Mouse (Mus musculus): ENCODE measurements at regions not wholly inside any gene's neighbourhood (a gene's known extent, or its start where the extent isn't known, plus 50 kb on each side); places are given as distances from the start of the nearest gene placed in this dataset.

- TF ChIP-seq POLR2A (IDR thresholded peaks at IDR 0.05; ENCODE audit: low read depth, low read length) = no peak
- no peak for TF ChIP-seq CTCF (IDR thresholded peaks at IDR 0.05; ENCODE audit: borderline replicate concordance, insufficient read depth, low read length)
- peaks cover 2% of the 10 kb centered on the region; the same call in 1 of the 2 replicates for H3K4me1 ChIP-seq (ENCODE audit: control insufficient read depth, insufficient read depth, low read length)
- H3K27ac ChIP-seq (ENCODE audit: insufficient read depth, low read length) = no peak overlapping the region
- H3K4me3 ChIP-seq (ENCODE audit: insufficient read depth, low read length) = no peak overlapping the region
These were observed 75.6 kb downstream of the Kctd12 start for GRCm38 (mm10) chr14:102906826-102907225.

DNA sequence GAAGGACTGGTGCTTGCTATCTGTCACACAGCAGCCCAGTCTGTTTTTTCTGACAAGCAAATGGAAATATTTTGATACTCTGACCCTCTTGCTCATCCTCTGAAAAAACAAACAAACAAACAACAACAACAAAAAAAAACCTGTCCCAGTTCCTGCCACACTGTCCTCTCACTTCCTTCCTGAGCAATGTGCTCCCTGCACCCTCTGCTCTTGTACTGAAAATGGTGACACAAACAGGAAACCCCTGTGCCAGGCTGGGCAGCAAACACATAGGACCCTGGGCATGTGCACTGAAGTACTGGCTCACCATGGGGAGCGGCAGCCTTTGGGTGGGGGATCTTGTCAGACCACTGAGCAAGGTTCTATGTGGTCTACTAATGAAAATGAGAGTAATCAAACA lies 76.2 kb downstream of the Kctd12 start:
- Histone ChIP-seq H3K4me3 (ENCODE audit: insufficient read depth, low read length) (no peak overlapping the region), H3K27ac (ENCODE audit: insufficient read depth, low read length) (no peak overlapping the region), H3K4me1 (ENCODE audit: control insufficient read depth, insufficient read depth, low read length) (peaks cover 2% of the 10 kb centered on the region; the same call in 1 of the 2 replicates)
- TF ChIP-seq POLR2A (IDR thresholded peaks at IDR 0.05; ENCODE audit: low read depth, low read length) (no peak), CTCF (IDR thresholded peaks at IDR 0.05; ENCODE audit: borderline replicate concordance, insufficient read depth, low read length) (no peak)

DNA sequence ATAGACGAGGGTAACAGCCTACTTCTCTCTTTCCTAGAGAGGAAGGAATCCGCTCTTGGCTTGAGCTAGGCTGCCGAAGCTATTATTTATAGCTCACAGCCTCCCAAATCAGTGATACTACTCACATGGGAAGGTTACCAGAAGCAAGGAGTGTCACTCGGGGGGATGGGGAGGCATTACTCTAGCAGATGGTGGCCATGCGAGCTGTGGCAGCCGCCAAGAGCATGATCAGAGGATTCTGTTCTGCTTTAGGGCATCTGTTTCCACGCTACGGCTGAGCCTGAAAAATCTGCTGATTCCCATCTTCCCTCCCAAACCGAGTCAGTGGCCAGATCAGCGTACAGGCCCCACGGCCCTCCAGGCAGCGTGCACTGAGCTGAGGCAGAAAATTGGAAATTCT lies 79.5 kb downstream of the Kctd12 start:
- no peak overlapping the region for H3K4me3 ChIP-seq (ENCODE audit: insufficient read depth, low read length)
- TF ChIP-seq CTCF (IDR thresholded peaks at IDR 0.05; ENCODE audit: borderline replicate concordance, insufficient read depth, low read length) (no peak), POLR2A (IDR thresholded peaks at IDR 0.05; ENCODE audit: low read depth, low read length) (no peak)
- no peak overlapping the region for H3K27ac ChIP-seq (ENCODE audit: insufficient read depth, low read length)
- H3K4me1 ChIP-seq (ENCODE audit: control insufficient read depth, insufficient read depth, low read length) = peaks cover 2% of the 10 kb centered on the region; the same call in 1 of the 2 replicates

GRCm38 (mm10) chr14:102902236-102902635 lies 80.2 kb downstream of the Kctd12 start:
- no peak overlapping the region for H3K27ac ChIP-seq (ENCODE audit: insufficient read depth, low read length)
- TF ChIP-seq POLR2A (IDR thresholded peaks at IDR 0.05; ENCODE audit: low read depth, low read length) (no peak), CTCF (IDR thresholded peaks at IDR 0.05; ENCODE audit: borderline replicate concordance, insufficient read depth, low read length) (no peak)
- H3K4me3 ChIP-seq (ENCODE audit: insufficient read depth, low read length) = no peak overlapping the region
- peaks cover 2% of the 10 kb centered on the region; the same call in 1 of the 2 replicates for H3K4me1 ChIP-seq (ENCODE audit: control insufficient read depth, insufficient read depth, low read length)

DNA sequence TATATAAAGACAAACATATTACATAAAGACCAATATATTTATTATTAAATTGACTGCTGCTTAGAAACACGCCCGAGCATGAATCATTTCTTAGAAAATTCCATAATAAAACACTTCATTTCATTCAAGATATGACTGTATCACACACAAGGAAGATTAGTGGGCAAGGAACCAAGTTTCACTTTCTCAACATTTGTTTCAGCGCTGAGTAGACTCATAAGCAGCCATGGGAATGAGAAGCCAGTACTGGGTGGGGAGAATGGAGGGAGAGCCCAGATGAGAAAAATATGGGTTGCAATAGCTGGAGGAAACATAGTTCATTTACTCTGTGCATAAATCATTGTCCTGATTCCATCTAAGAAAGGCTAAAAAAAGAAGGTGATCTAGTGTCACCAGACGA lies 84.0 kb downstream of the Kctd12 start:
- peaks cover 6% of the 10 kb centered on the region for H3K4me1 ChIP-seq (ENCODE audit: control insufficient read depth, insufficient read depth, low read length)
- no peak overlapping the region for H3K27ac ChIP-seq (ENCODE audit: insufficient read depth, low read length)
- TF ChIP-seq CTCF (IDR thresholded peaks at IDR 0.05; ENCODE audit: borderline replicate concordance, insufficient read depth, low read length) (no peak), POLR2A (IDR thresholded peaks at IDR 0.05; ENCODE audit: low read depth, low read length) (no peak)
- no peak overlapping the region for H3K4me3 ChIP-seq (ENCODE audit: insufficient read depth, low read length)

DNA sequence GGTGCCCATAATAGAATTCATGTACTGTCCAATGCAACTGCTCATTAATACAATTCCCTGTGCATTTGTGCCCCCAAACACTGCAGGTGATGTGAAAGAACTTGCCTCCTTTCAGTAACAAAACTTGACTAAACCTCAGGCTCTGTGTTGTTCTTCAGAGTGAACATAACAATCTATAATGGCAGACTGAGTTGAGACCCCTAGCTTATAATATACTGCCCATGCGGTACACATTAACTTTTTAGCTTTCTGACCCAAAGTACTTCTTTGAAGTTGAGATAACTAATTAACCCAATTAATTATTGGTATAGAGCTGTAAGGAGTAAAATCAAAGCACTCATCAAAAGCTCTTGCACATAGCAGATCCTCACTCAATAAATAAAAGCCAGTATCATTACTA lies 85.4 kb downstream of the Kctd12 start:
- no peak overlapping the region for H3K27ac ChIP-seq (ENCODE audit: insufficient read depth, low read length)
- H3K4me3 ChIP-seq (ENCODE audit: insufficient read depth, low read length) = no peak overlapping the region
- peaks cover 4% of the 10 kb centered on the region for H3K4me1 ChIP-seq (ENCODE audit: control insufficient read depth, insufficient read depth, low read length)
- TF ChIP-seq POLR2A (IDR thresholded peaks at IDR 0.05; ENCODE audit: low read depth, low read length) (no peak), CTCF (IDR thresholded peaks at IDR 0.05; ENCODE audit: borderline replicate concordance, insufficient read depth, low read length) (no peak)

- TF ChIP-seq POLR2A (IDR thresholded peaks at IDR 0.05; ENCODE audit: low read depth, low read length) (no peak), CTCF (IDR thresholded peaks at IDR 0.05; ENCODE audit: borderline replicate concordance, insufficient read depth, low read length) (no peak)
- no peak overlapping the region for H3K27ac ChIP-seq (ENCODE audit: insufficient read depth, low read length)
- no peak overlapping the region for H3K4me3 ChIP-seq (ENCODE audit: insufficient read depth, low read length)
- H3K4me1 ChIP-seq (ENCODE audit: control insufficient read depth, insufficient read depth, low read length) = peaks cover 4% of the 10 kb centered on the region
These were observed 85.9 kb downstream of the Kctd12 start for GRCm38 (mm10) chr14:102896527-102896926.

GRCm38 (mm10) chr14:102893241-102893640 lies 89.2 kb downstream of the Kctd12 start:
- Histone ChIP-seq H3K4me3 (ENCODE audit: insufficient read depth, low read length) (no peak overlapping the region), H3K4me1 (ENCODE audit: control insufficient read depth, insufficient read depth, low read length) (peaks cover 4% of the 10 kb centered on the region), H3K27ac (ENCODE audit: insufficient read depth, low read length) (no peak overlapping the region)
- TF ChIP-seq CTCF (IDR thresholded peaks at IDR 0.05; ENCODE audit: borderline replicate concordance, insufficient read depth, low read length) = no peak
- TF ChIP-seq POLR2A (IDR thresholded peaks at IDR 0.05; ENCODE audit: low read depth, low read length) = no peak

DNA sequence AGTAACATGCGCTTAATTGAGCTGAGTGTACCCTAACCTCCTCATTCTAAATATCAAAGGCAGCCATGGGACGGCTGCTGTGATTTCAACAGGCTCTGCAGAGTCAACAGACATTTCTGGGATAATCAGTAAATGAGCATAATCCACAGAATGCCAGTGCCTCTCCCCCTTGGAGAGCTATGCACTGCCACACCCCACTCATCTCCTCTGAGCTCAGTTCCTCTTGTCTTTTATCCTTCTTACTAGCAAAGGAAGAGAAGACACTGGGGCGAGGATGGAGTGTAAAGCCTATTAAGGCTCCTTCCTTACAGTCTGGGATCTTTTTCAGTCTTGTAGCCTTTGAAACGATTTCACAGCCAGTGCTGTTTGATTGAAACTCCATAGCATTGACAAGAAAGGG lies 90.9 kb downstream of the Kctd12 start:
- TF ChIP-seq CTCF (IDR thresholded peaks at IDR 0.05; ENCODE audit: borderline replicate concordance, insufficient read depth, low read length) (no peak), POLR2A (IDR thresholded peaks at IDR 0.05; ENCODE audit: low read depth, low read length) (no peak)
- Histone ChIP-seq H3K4me1 (ENCODE audit: control insufficient read depth, insufficient read depth, low read length) (peaks cover 2% of the 10 kb centered on the region), H3K27ac (ENCODE audit: insufficient read depth, low read length) (no peak overlapping the region), H3K4me3 (ENCODE audit: insufficient read depth, low read length) (no peak overlapping the region)

- no peak for TF ChIP-seq CTCF (IDR thresholded peaks at IDR 0.05; ENCODE audit: borderline replicate concordance, insufficient read depth, low read length)
- no peak for TF ChIP-seq POLR2A (IDR thresholded peaks at IDR 0.05; ENCODE audit: low read depth, low read length)
- H3K27ac ChIP-seq (ENCODE audit: insufficient read depth, low read length) = no peak overlapping the region
- H3K4me1 ChIP-seq (ENCODE audit: control insufficient read depth, insufficient read depth, low read length) = peaks cover 3% of the 10 kb centered on the region; the same call in 1 of the 2 replicates
- H3K4me3 ChIP-seq (ENCODE audit: insufficient read depth, low read length) = no peak overlapping the region
These were observed 97.2 kb downstream of the Kctd12 start for GRCm38 (mm10) chr14:102885240-102885598.

Measured in embryonic fibroblast, embryonic 13.5 days (primary cell).